8 mouse cellular contexts compared by ENCODE assay signal in genomic region chr5:67532756-67533255, GRCm38 (mm10).
DNase-seq lines count a peak whose midpoint lies in the region; ATAC-seq and TF ChIP-seq lines count a peak whose summit lies in the region.

No protein-coding gene starts in this region.

- no peaks in the 10 kb centered on the region for H3K36me3 ChIP-seq in embryonic facial prominence, embryonic 10.5 days (replicated peaks)
- H3K36me3 ChIP-seq in heart, embryonic 10.5 days: no peaks in the 10 kb centered on the region
- H3K36me3 ChIP-seq in lung, embryonic 15.5 days: no peaks in the 10 kb centered on the region

- H3K4me1 ChIP-seq in embryonic facial prominence, embryonic 10.5 days: peaks cover 14% of the 10 kb centered on the region
- H3K4me1 ChIP-seq in heart, embryonic 10.5 days: peaks cover 6% of the 10 kb centered on the region; the same call in 1 of the 2 replicates
- H3K4me1 ChIP-seq in lung, embryonic 15.5 days: peaks cover 5% of the 10 kb centered on the region; the same call in 1 of the 2 replicates

- TF ChIP-seq CTCF in layer of hippocampus, adult 2 months (conservative IDR thresholded peaks at IDR 0.05): no peak

- peak overlapping the region; percentile 48 for H3K4me2 ChIP-seq in lung, embryonic 15.5 days

- peak overlapping the region; percentile 54 for H3K4me3 ChIP-seq in layer of hippocampus, adult 2 months
- H3K4me3 ChIP-seq in embryonic facial prominence, embryonic 10.5 days: peak overlapping the region; percentile 34
- peak overlapping the region; percentile 37 for H3K4me3 ChIP-seq in heart, embryonic 10.5 days
- peak overlapping the region; percentile 21 for H3K4me3 ChIP-seq in lung, embryonic 15.5 days

- DNase-seq in layer of hippocampus, adult 2 months (ENCODE audit: low spot score in 2 of 2): no peak
- DNase-seq in layer of hippocampus, adult 8-10 months (ENCODE audit: low spot score in 2 of 2): no peak
- peak; percentile 50 for DNase-seq in embryonic facial prominence, embryonic 10.5 days (ENCODE audit: low spot score)
- DNase-seq in heart, embryonic 10.5 days (ENCODE audit: low spot score): no peak
- DNase-seq in kidney, adult 9 months: peak; percentile 23
- peak; percentile 74 for DNase-seq in skeletal muscle tissue, adult 2 months (ENCODE audit: low read depth, low spot score)
- DNase-seq in thymus, postnatal 14 days: no peak

- H3K9me3 ChIP-seq in embryonic facial prominence, embryonic 10.5 days: no peaks in the 10 kb centered on the region
- no peaks in the 10 kb centered on the region for H3K9me3 ChIP-seq in heart, embryonic 10.5 days
- no peaks in the 10 kb centered on the region for H3K9me3 ChIP-seq in lung, embryonic 15.5 days

- 0 out of 2 replicates have a peak, but pooled peaks cover 3% of the 10 kb centered on the region for H3K27me3 ChIP-seq in embryonic facial prominence, embryonic 10.5 days (replicated peaks; ENCODE audit: low read depth, poor library complexity, severe bottlenecking)
- H3K27me3 ChIP-seq in heart, embryonic 10.5 days (ENCODE audit: insufficient read depth, poor library complexity, severe bottlenecking): no peaks in the 10 kb centered on the region
- no peaks in the 10 kb centered on the region for H3K27me3 ChIP-seq in lung, embryonic 15.5 days

- 21% methylated on average over 15 of the region's 15 CpGs for WGBS in embryonic facial prominence, embryonic 10.5 days
- WGBS in heart, embryonic 10.5 days: 31% methylated on average over 15 of the region's 15 CpGs
- 38% methylated on average over 15 of the region's 15 CpGs for WGBS in lung, embryonic 15.5 days

- no peak overlapping the region for H3K27ac ChIP-seq in layer of hippocampus, adult 2 months
- H3K27ac ChIP-seq in embryonic facial prominence, embryonic 10.5 days (replicated peaks): no peak overlapping the region; the same call in 1 of the 2 replicates
- peak overlapping the region; percentile 16; the same call in 1 of the 2 replicates for H3K27ac ChIP-seq in heart, embryonic 10.5 days
- H3K27ac ChIP-seq in lung, embryonic 15.5 days: no peak overlapping the region

- no peak for ATAC-seq in lung, embryonic 15.5 days (ENCODE audit: borderline replicate concordance, extremely low read depth, low FRiP score, low TSS enrichment)

- no peak overlapping the region for H3K9ac ChIP-seq in lung, embryonic 15.5 days

Comparison
In these comparisons a context has a peak if more than half of its experiments do, and no peak if none do; other contexts are left out.
1. DNase-seq: peak in embryonic facial prominence, embryonic 10.5 days (single experiment), kidney, adult 9 months (single experiment) and skeletal muscle tissue, adult 2 months (single experiment); none in layer of hippocampus, adult 2 months (0 of 2), layer of hippocampus, adult 8-10 months (0 of 2), heart, embryonic 10.5 days (single experiment) and thymus, postnatal 14 days (single experiment).
2. Peak in every context shown above with its lines, with median percentiles within 50 percentile points of each other: H3K4me3 ChIP-seq.